Mouse (Mus musculus): ENCODE measurements around the gene Ankrd34c. TPM values are rescaled to one million over a fixed set of nuclear protein-coding genes. Genes with fewer than 3 reads are reported as not detected.

Ankrd34c gene
- polyA plus RNA-seq, 1 experiment from 2014 or later, result not detected

DNA sequence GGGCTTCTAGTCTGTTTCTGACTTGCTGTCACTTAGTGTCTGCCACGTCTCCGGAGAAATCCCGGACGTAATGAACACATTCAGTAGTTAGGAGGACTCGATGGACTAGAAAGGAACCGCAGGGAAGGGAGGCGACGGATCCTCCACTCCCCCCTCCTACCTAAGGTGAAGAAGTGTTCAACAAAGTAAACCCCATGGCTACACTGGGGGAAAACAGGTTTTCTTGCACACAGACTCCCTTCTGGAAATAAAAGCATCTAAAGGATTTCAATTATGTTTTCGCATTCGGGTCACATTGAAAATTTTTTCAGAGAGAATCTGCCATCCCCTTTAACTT lies 33.1 kb downstream of the Ankrd34c start:
- Histone ChIP-seq H3K9me3 (no peaks in the 10 kb centered on the region), H3K27ac (no peak overlapping the region), H3K4me3 (peak overlapping the region; percentile 54), H3K36me3 (peaks cover 6% of the 10 kb centered on the region; the same call in 1 of the 2 replicates), H3K9ac (peak overlapping the region; percentile 63), H3K27me3 (replicated peaks) (no peaks in the 10 kb centered on the region), H3K4me2 (replicated peaks) (peak overlapping the region; percentile 78), H3K4me1 (peaks cover 8% of the 10 kb centered on the region; the same call in 1 of the 2 replicates)
- 10% methylated on average over 10 of the region's 10 CpGs for WGBS
- peak; percentile 68 for ATAC-seq (ENCODE audit: low FRiP score, low read depth)

GRCm38 (mm10) chr9:89704265-89705196 lies 33.7 kb downstream of the Ankrd34c start, which contains the start of gene Tmed3:
TSS of gene Tmed3 (minus strand) at chr9:89705068.
- Histone ChIP-seq H3K27me3 (replicated peaks) (no peaks in the 10 kb centered on the region), H3K4me3 (peak within 1 kb of the TSS; percentile 54), H3K27ac (peak within 1 kb of the TSS; percentile 66), H3K9ac (peak within 1 kb of the TSS; percentile 63), H3K36me3 (peaks cover 11% of the 10 kb centered on the region), H3K4me1 (peaks cover 8% of the 10 kb centered on the region; the same call in 1 of the 2 replicates), H3K4me2 (replicated peaks) (peak within 1 kb of the TSS; percentile 78), H3K9me3 (no peaks in the 10 kb centered on the region)
- peak; percentile 99 for ATAC-seq (ENCODE audit: low FRiP score, low read depth)
- 2% methylated on average over 52 of the region's 52 CpGs for WGBS

GRCm38 (mm10) chr9:89700910-89701457 lies 37.3 kb downstream of the Ankrd34c start:
- no peak overlapping the region for H3K4me2 ChIP-seq (replicated peaks)
- WGBS, result 100% methylated on average over 2 of the region's 2 CpGs
- ATAC-seq (ENCODE audit: low FRiP score, low read depth), result no peak
- no peaks in the 10 kb centered on the region for H3K27me3 ChIP-seq (replicated peaks)
- H3K36me3 ChIP-seq, result peaks cover 20% of the 10 kb centered on the region
- no peak overlapping the region for H3K27ac ChIP-seq
- no peak overlapping the region for H3K4me3 ChIP-seq
- H3K9me3 ChIP-seq, result no peaks in the 10 kb centered on the region
- H3K9ac ChIP-seq, result no peak overlapping the region
- H3K4me1 ChIP-seq, result peaks cover 8% of the 10 kb centered on the region; the same call in 1 of the 2 replicates

GRCm38 (mm10) chr9:89695143-89695542 lies 43.1 kb downstream of the Ankrd34c start:
- Histone ChIP-seq H3K4me3 (no peak overlapping the region), H3K27me3 (replicated peaks) (no peaks in the 10 kb centered on the region), H3K27ac (no peak overlapping the region), H3K4me2 (replicated peaks) (no peak overlapping the region), H3K4me1 (no peaks in the 10 kb centered on the region), H3K9ac (no peak overlapping the region), H3K36me3 (peaks cover 15% of the 10 kb centered on the region), H3K9me3 (no peaks in the 10 kb centered on the region)
- WGBS, result 86% methylated on average over 1 of the region's 1 CpGs
- no peak for ATAC-seq (ENCODE audit: low FRiP score, low read depth)

- Histone ChIP-seq H3K27ac (no peak overlapping the region), H3K4me2 (replicated peaks) (no peak overlapping the region), H3K4me3 (no peak overlapping the region), H3K9me3 (no peaks in the 10 kb centered on the region), H3K36me3 (peaks cover under 1% of the 10 kb centered on the region; the same call in 1 of the 2 replicates), H3K27me3 (replicated peaks) (no peaks in the 10 kb centered on the region), H3K4me1 (no peaks in the 10 kb centered on the region), H3K9ac (no peak overlapping the region)
- ATAC-seq (ENCODE audit: low FRiP score, low read depth), result no peak
- 91% methylated on average over 2 of the region's 2 CpGs for WGBS
These were observed 44.6 kb downstream of the Ankrd34c start for GRCm38 (mm10) chr9:89693670-89694069.

DNA sequence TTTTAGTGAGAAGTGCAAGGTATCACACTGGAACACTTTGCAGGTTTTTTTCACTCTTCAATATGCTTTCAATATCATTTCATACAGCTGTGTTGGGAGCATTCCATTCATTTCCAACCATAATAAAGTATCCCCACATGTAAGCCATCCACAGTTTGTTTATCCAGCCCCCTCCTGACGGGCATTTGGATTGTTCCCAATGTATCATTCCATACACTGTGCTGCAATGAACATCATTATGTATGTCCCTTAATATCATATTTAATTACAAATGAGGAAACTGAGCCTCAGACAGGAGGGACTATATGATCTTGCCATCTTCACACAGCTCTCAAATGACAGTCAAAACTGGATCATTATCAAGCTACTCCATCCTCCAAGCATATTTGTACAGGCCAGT lies 49.1 kb downstream of the Ankrd34c start:
- H3K27ac ChIP-seq, result no peak overlapping the region
- H3K27me3 ChIP-seq (replicated peaks), result no peaks in the 10 kb centered on the region
- no peaks in the 10 kb centered on the region for H3K36me3 ChIP-seq
- no peaks in the 10 kb centered on the region for H3K4me1 ChIP-seq
- WGBS, result 79% methylated on average over 1 of the region's 1 CpGs
- ATAC-seq (ENCODE audit: low FRiP score, low read depth), result no peak
- H3K4me2 ChIP-seq (replicated peaks), result no peak overlapping the region
- no peak overlapping the region for H3K4me3 ChIP-seq
- no peak overlapping the region for H3K9ac ChIP-seq
- H3K9me3 ChIP-seq, result no peaks in the 10 kb centered on the region

GRCm38 (mm10) chr9:89687503-89688226 lies 50.6 kb downstream of the Ankrd34c start:
- peak; percentile 75 for ATAC-seq (ENCODE audit: low FRiP score, low read depth)
- Histone ChIP-seq H3K4me2 (replicated peaks) (no peak overlapping the region), H3K4me1 (no peaks in the 10 kb centered on the region), H3K9me3 (no peaks in the 10 kb centered on the region), H3K9ac (no peak overlapping the region), H3K36me3 (no peaks in the 10 kb centered on the region), H3K4me3 (no peak overlapping the region), H3K27ac (no peak overlapping the region), H3K27me3 (replicated peaks) (no peaks in the 10 kb centered on the region)
- WGBS, result 58% methylated on average over 10 of the region's 10 CpGs

GRCm38 (mm10) chr9:89686262-89686661 lies 52.0 kb downstream of the Ankrd34c start:
- Histone ChIP-seq H3K4me3 (no peak overlapping the region), H3K9ac (no peak overlapping the region), H3K9me3 (no peaks in the 10 kb centered on the region), H3K36me3 (no peaks in the 10 kb centered on the region), H3K27me3 (replicated peaks) (no peaks in the 10 kb centered on the region), H3K4me1 (no peaks in the 10 kb centered on the region), H3K27ac (no peak overlapping the region), H3K4me2 (replicated peaks) (no peak overlapping the region)
- no peak for ATAC-seq (ENCODE audit: low FRiP score, low read depth)
- 75% methylated on average over 2 of the region's 2 CpGs for WGBS

DNA sequence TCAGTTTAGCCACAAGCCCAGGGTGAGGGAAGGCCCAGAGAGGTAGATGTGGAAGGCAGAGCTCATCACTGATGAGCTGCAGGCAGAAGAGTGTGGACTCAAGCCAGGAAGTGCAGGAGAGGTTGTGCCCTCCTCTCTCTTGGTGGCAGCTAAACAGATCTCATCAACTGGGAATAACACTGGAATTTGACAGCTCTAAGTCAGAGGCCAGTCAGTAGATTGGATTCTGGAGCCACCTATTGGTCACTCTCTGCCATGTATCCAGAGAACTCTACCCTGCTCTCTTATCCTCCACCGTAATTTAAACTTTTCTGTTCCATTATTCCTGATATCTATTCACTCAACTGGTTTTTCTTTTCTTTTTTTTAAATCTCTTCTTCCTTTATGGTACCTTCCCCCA lies 59.3 kb downstream of the Ankrd34c start:
- H3K4me3 ChIP-seq, result no peak overlapping the region
- peak; percentile 68; the same call in 1 of the 2 replicates for ATAC-seq (ENCODE audit: low FRiP score, low read depth)
- WGBS, result 61% methylated on average over 1 of the region's 1 CpGs

More for the DNA sequence above, 59.3 kb downstream of the Ankrd34c start:
- Histone ChIP-seq H3K27ac (no peak overlapping the region), H3K27me3 (replicated peaks) (no peaks in the 10 kb centered on the region), H3K4me2 (replicated peaks) (no peak overlapping the region), H3K4me1 (no peaks in the 10 kb centered on the region), H3K36me3 (no peaks in the 10 kb centered on the region), H3K9ac (no peak overlapping the region), H3K9me3 (no peaks in the 10 kb centered on the region)

Other genes starting within 250 kb of the Ankrd34c start
- 1.1 and 1.5 TPM in 2 replicates for gene Minar1, start 115.3 kb downstream of the Ankrd34c start, polyA plus RNA-seq (2016; fragmentation: Nextera tagmentation; extraction: Ambion mirVana)
- gene Tmed3, start 33.4 kb downstream of the Ankrd34c start, polyA plus RNA-seq (2016; fragmentation: Nextera tagmentation; extraction: Ambion mirVana), result 39.1 and 40.6 TPM in 2 replicates
- 0.18 and 0.28 TPM in 2 replicates for gene Rasgrf1, start 171.4 kb upstream of the Ankrd34c start, polyA plus RNA-seq (2016; fragmentation: Nextera tagmentation; extraction: Ambion mirVana)

All from neural tube, embryonic 12.5 days (tissue).